Mouse (Mus musculus) embryonic facial prominence, embryonic 12.5 days (tissue): ENCODE measurements around the gene Specc1l. TPM values are rescaled to one million over a fixed set of nuclear protein-coding genes. Genes with fewer than 3 reads are reported as not detected.
"Not testable (repeated sequence)": the region's sequence is repeated elsewhere in the genome, so short reads cannot be mapped to it uniquely, and the experiment has no call there.

Experiments
- ATAC-seq: fragments of 200-750 bp; cut with Nextera tagmentation; 2 replicates; pipeline ENCODE4 v1.8.0; 2017; ENCODE audit not compliant: insufficient number of reproducible peaks, insufficient read depth, low FRiP score, low TSS enrichment
- H3K27ac ChIP-seq: fragments of 300-500 bp; sonication (generic); 2 replicates; pipeline ENCODE4 v1.5.1; 2016; ENCODE audit warnings: mild to moderate bottlenecking
- H3K27me3 ChIP-seq: fragments of 300-500 bp; sonication (generic); 2 replicates; pipeline ENCODE4 v1.6.1; 2016; ENCODE audit warnings: mild to moderate bottlenecking, moderate library complexity
- H3K36me3 ChIP-seq: fragments of 300-500 bp; sonication (generic); 2 replicates; pipeline ENCODE4 v1.6.1; 2016; ENCODE audit warnings: mild to moderate bottlenecking
- H3K4me1 ChIP-seq: fragments of 300-500 bp; sonication (generic); 2 replicates; pipeline ENCODE4 v1.6.1; 2016
- H3K4me2 ChIP-seq: fragments of 300-500 bp; sonication (generic); replicated peaks from 2 replicates; pipeline ENCODE4 v1.6.1; 2016; ENCODE audit warnings: mild to moderate bottlenecking, moderate library complexity
- H3K4me3 ChIP-seq: fragments of 300-500 bp; sonication (generic); 2 replicates; pipeline ENCODE4 v1.5.1; 2016; ENCODE audit warnings: mild to moderate bottlenecking
- H3K9ac ChIP-seq: fragments of 300-500 bp; sonication (generic); 2 replicates; pipeline ENCODE4 v1.6.1; 2016; ENCODE audit warnings: mild to moderate bottlenecking, moderate library complexity
- H3K9me3 ChIP-seq: fragments of 300-500 bp; sonication (generic); 2 replicates; pipeline ENCODE4 v1.6.1; 2016; ENCODE audit warnings: mild to moderate bottlenecking, moderate library complexity
- WGBS: fragments of 180-500 bp; shearing (Covaris S2); methylation state at CpG from one replicate; pipeline ENCODE4 v1.1.7; 2016; 5-methylcytosine and 5-hydroxymethylcytosine counted together
- polyA plus RNA-seq: library from polyadenylated mRNA; unstranded; fragments of >200 nt; fragmentation: Nextera tagmentation; extraction: Ambion mirVana; gene quantifications from 2 replicates; pipeline ENCODE4 v1.2.1, GENCODE M21; 2016

Specc1l gene
- polyA plus RNA-seq, 1 experiment from 2014 or later: 52.3 TPM

- no peak overlapping the region for H3K27ac ChIP-seq
- H3K9me3 ChIP-seq: no peaks in the 10 kb centered on the region
- H3K27me3 ChIP-seq: no peaks in the 10 kb centered on the region
- H3K9ac ChIP-seq: no peak overlapping the region
- H3K4me3 ChIP-seq: no peak overlapping the region
- no peaks in the 10 kb centered on the region for H3K36me3 ChIP-seq
- ATAC-seq: no peak
- 82% methylated on average over 10 of the region's 10 CpGs for WGBS
- no peak overlapping the region for H3K4me2 ChIP-seq
- H3K4me1 ChIP-seq: no peaks in the 10 kb centered on the region
Observed at GRCm38 (mm10) chr10:75337231-75337630, 125.4 kb downstream of the Specc1l start.

DNA sequence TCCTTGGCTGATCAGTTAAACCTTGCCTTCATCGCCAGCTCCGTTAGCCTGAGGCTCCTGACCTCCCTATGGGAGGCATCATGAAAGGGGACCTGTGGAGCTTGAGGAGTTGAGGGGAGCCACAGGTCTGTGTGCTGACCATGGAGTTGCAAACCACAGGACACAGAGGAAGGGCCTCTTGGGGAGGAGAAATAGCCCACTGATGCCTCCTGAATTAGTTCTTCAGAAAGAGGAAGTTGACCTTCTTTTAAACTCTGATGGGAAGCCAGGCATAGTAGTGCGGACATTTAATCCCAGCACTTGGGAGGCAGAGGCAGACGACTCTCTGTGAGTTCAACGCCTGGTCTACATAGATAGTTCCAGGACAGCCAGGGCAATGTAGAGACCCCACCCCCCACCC, 127.0 kb downstream of the Specc1l start:
- WGBS: 69% methylated on average over 5 of the region's 5 CpGs
- H3K9me3 ChIP-seq: no peaks in the 10 kb centered on the region

GRCm38 (mm10) chr10:75339377-75339776, 127.5 kb downstream of the Specc1l start:
- H3K27ac ChIP-seq: no peak overlapping the region
- 82% methylated on average over 7 of the region's 7 CpGs for WGBS
- no peak for ATAC-seq
- no peak overlapping the region for H3K4me2 ChIP-seq
- no peaks in the 10 kb centered on the region for H3K4me1 ChIP-seq
- H3K9ac ChIP-seq: no peak overlapping the region
- no peaks in the 10 kb centered on the region for H3K9me3 ChIP-seq
- no peaks in the 10 kb centered on the region for H3K27me3 ChIP-seq
- H3K36me3 ChIP-seq: no peaks in the 10 kb centered on the region
- H3K4me3 ChIP-seq: no peak overlapping the region

More for the DNA sequence above, 127.0 kb downstream of the Specc1l start:
- ATAC-seq: no peak
- no peak overlapping the region for H3K27ac ChIP-seq
- H3K9ac ChIP-seq: no peak overlapping the region
- no peak overlapping the region for H3K4me2 ChIP-seq
- no peaks in the 10 kb centered on the region for H3K4me1 ChIP-seq
- no peaks in the 10 kb centered on the region for H3K36me3 ChIP-seq
- H3K27me3 ChIP-seq: no peaks in the 10 kb centered on the region
- H3K4me3 ChIP-seq: no peak overlapping the region

GRCm38 (mm10) chr10:75341936-75342335, 130.1 kb downstream of the Specc1l start:
- H3K4me3 ChIP-seq: no peak overlapping the region
- no peaks in the 10 kb centered on the region for H3K27me3 ChIP-seq
- no peak overlapping the region for H3K4me2 ChIP-seq
- H3K9me3 ChIP-seq: no peaks in the 10 kb centered on the region
- H3K36me3 ChIP-seq: no peaks in the 10 kb centered on the region
- no peaks in the 10 kb centered on the region for H3K4me1 ChIP-seq
- H3K27ac ChIP-seq: no peak overlapping the region
- no peak for ATAC-seq
- 35% methylated on average over 8 of the region's 8 CpGs for WGBS
- no peak overlapping the region for H3K9ac ChIP-seq

- H3K4me3 ChIP-seq, H3K4me2 ChIP-seq, H3K36me3 ChIP-seq, H3K4me1 ChIP-seq, H3K9ac ChIP-seq, H3K9me3 ChIP-seq, H3K27ac ChIP-seq, H3K27me3 ChIP-seq, ATAC-seq: not testable (repeated sequence)
- WGBS: 38% methylated on average over 1 of the region's 1 CpGs
Observed at GRCm38 (mm10) chr10:75344563-75344962, 132.7 kb downstream of the Specc1l start.

DNA sequence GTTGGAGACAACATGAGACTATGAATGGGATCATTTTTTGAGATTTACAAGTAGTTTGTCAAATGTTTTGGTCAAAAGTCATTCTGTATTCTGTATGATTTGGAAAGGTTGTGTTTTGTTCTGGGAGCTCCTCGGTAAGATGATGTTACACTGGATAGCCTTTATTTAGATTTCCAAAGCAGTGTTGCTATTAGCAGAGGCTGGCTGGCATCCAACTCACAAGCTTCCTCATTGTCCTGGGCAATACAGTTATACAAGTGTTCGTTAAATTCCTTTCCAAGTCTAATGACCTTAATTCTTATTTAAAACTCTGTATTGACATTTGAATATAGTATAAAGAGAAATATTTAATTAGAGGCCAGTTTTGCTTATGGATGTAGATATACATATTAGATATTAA, 133.4 kb downstream of the Specc1l start:
- H3K4me3 ChIP-seq: no peak overlapping the region
- ATAC-seq: no peak
- no peak overlapping the region for H3K4me2 ChIP-seq
- H3K36me3 ChIP-seq: no peaks in the 10 kb centered on the region
- H3K9me3 ChIP-seq: no peaks in the 10 kb centered on the region
- no peaks in the 10 kb centered on the region for H3K4me1 ChIP-seq
- 75% methylated on average over 2 of the region's 2 CpGs for WGBS
- no peaks in the 10 kb centered on the region for H3K27me3 ChIP-seq
- no peak overlapping the region for H3K27ac ChIP-seq
- H3K9ac ChIP-seq: no peak overlapping the region

- Histone ChIP-seq H3K4me1 (no peaks in the 10 kb centered on the region), H3K9me3 (no peaks in the 10 kb centered on the region), H3K4me3 (no peak overlapping the region), H3K36me3 (no peaks in the 10 kb centered on the region), H3K27ac (no peak overlapping the region), H3K4me2 (no peak overlapping the region), H3K9ac (no peak overlapping the region), H3K27me3 (no peaks in the 10 kb centered on the region)
- ATAC-seq: no peak
- WGBS: 87% methylated on average over 5 of the region's 5 CpGs
Observed at GRCm38 (mm10) chr10:75350564-75350963, 138.7 kb downstream of the Specc1l start.

DNA sequence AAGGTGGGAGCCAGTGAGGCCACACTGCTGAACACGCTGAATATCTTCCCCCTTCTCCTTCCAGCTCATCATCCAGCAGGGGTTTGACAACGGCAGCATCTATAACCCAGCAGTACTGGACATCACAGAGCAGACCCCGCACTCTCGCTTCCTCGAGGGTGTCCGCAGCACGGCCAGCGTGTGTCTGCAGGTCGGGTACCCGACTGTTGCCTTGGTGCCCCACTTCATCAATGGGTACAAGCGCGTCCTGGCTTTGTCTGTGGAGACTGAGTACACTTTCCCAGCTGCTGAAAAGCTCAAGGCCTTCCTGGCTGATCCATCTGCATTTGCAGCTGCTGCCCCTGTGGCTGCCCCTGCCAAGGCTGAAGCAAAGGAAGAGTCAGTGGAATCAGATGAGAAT, 140.7 kb downstream of the Specc1l start:
- Histone ChIP-seq H3K4me2 (no peak overlapping the region), H3K36me3 (no peaks in the 10 kb centered on the region), H3K27me3 (no peaks in the 10 kb centered on the region), H3K9me3 (no peaks in the 10 kb centered on the region), H3K4me1 (no peaks in the 10 kb centered on the region), H3K4me3 (no peak overlapping the region), H3K27ac (no peak overlapping the region), H3K9ac (no peak overlapping the region)
- no peak for ATAC-seq
- WGBS: 97% methylated on average over 12 of the region's 12 CpGs

- not testable (repeated sequence) for H3K27me3 ChIP-seq, H3K9ac ChIP-seq, H3K36me3 ChIP-seq, H3K9me3 ChIP-seq, H3K4me3 ChIP-seq, H3K4me1 ChIP-seq, H3K4me2 ChIP-seq, H3K27ac ChIP-seq, ATAC-seq
- 67% methylated on average over 9 of the region's 9 CpGs for WGBS
Observed at GRCm38 (mm10) chr10:75353838-75354241, 142.0 kb downstream of the Specc1l start.

- Histone ChIP-seq H3K4me1 (no peaks in the 10 kb centered on the region), H3K36me3 (no peaks in the 10 kb centered on the region), H3K9me3 (no peaks in the 10 kb centered on the region), H3K4me2 (no peak overlapping the region), H3K27ac (no peak overlapping the region), H3K9ac (no peak overlapping the region), H3K4me3 (no peak overlapping the region), H3K27me3 (no peaks in the 10 kb centered on the region)
- WGBS: 65% methylated on average over 4 of the region's 4 CpGs
- no peak for ATAC-seq
Observed at GRCm38 (mm10) chr10:75355341-75355740, 143.5 kb downstream of the Specc1l start.

Other genes with a start within 250 kb of the Specc1l start
- 5.2 and 6.0 TPM in 2 replicates for gene Gnaz, start 244.9 kb upstream of the Specc1l start, polyA plus RNA-seq
- not detected in 2 replicates for gene Rsph14, start 179.5 kb upstream of the Specc1l start, polyA plus RNA-seq
- 13.2 and 15.3 TPM in 2 replicates for gene Rab36, start 175.0 kb upstream of the Specc1l start, polyA plus RNA-seq
- 9.0 and 10.7 TPM in 2 replicates for gene Bcr, start 151.5 kb upstream of the Specc1l start, polyA plus RNA-seq
- 2.3 and 4.6 TPM in 2 replicates for gene Adora2a, start 104.8 kb downstream of the Specc1l start, polyA plus RNA-seq
- gene Upb1, start 189.0 kb downstream of the Specc1l start, polyA plus RNA-seq: 0.18 and 0.49 TPM in 2 replicates